Mouse (Mus musculus): ENCODE data around the gene Slc30a2. TPM values are rescaled to one million over a fixed set of nuclear protein-coding genes. Genes with fewer than 3 reads are reported as not detected.

Gene Slc30a2
- polyA plus RNA-seq, 1 experiment: 21.3 TPM

DNA sequence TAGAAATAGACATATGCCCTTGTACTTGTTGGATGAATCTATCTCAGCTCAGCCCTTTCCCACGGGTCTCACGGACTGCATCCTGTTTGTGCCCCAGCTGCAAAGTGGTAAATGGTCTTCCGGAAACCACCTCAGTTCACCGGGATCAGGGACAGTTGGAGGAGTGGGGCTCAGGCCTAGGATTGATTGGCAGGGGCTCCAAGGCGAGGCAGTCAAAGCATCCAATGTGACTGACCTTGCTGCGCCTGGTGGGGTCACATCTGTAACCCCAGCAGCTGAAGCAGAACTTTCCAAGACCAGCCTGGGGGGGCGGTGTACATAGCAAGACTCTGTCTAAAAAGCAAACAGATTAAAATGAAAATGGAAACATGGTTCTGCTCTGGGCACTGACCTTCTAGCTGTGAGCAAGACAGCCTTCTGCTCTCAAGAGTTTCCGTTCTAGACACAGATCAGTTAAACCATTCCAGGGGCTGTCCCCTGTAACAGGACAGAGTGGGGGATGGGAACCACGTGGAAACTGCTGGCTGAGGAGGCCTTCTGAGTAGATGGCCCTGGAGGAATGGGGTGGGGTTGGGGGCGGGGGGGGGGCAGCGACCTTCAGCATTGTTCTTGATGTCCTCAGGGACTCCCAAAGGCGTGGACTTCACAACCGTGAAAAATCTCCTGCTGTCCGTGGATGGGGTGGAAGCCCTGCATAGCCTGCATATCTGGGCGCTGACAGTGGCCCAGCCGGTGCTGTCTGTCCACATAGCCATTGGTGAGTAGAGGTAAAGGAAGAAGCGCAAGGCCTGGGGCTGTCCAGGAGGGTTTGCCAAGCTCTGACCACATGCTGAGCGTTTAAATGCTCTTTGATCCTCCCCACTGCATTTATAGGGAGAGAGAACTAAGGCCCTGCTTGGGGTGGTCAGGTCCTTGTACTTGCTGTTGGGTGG, 8.6 kb downstream of the Slc30a2 start:
- H3K36me3 ChIP-seq (ENCODE audit: control insufficient read depth, insufficient read depth, low read length): no peaks in the 10 kb centered on the region
- H3K27ac ChIP-seq (ENCODE audit: control insufficient read depth, insufficient read depth, low read depth, low read length): peak overlapping the region; percentile 39; the same call in 1 of the 2 replicates
- peaks cover 9% of the 10 kb centered on the region for H3K4me1 ChIP-seq (ENCODE audit: control insufficient read depth, insufficient read depth, low read length)
- no peaks in the 10 kb centered on the region for H3K27me3 ChIP-seq (ENCODE audit: control insufficient read depth, insufficient read depth, low read length)
- TF ChIP-seq POLR2A (IDR thresholded peaks at IDR 0.05; ENCODE audit: control insufficient read depth, low read depth, low read length) (no peak), CTCF (IDR thresholded peaks at IDR 0.05; ENCODE audit: control insufficient read depth, insufficient read depth, insufficient replicate concordance, low read depth, low read length) (no peak)
- H3K4me3 ChIP-seq (ENCODE audit: control insufficient read depth, low read depth, low read length): no peak overlapping the region

- Histone ChIP-seq H3K27ac (ENCODE audit: control insufficient read depth, insufficient read depth, low read depth, low read length) (peak overlapping the region; percentile 30; the same call in 1 of the 2 replicates), H3K4me1 (ENCODE audit: control insufficient read depth, insufficient read depth, low read length) (peaks cover 14% of the 10 kb centered on the region), H3K27me3 (ENCODE audit: control insufficient read depth, insufficient read depth, low read length) (no peaks in the 10 kb centered on the region), H3K4me3 (ENCODE audit: control insufficient read depth, low read depth, low read length) (no peak overlapping the region), H3K36me3 (ENCODE audit: control insufficient read depth, insufficient read depth, low read length) (no peaks in the 10 kb centered on the region)
- no peak for TF ChIP-seq CTCF (IDR thresholded peaks at IDR 0.05; ENCODE audit: control insufficient read depth, insufficient read depth, insufficient replicate concordance, low read depth, low read length)
- TF ChIP-seq POLR2A (IDR thresholded peaks at IDR 0.05; ENCODE audit: control insufficient read depth, low read depth, low read length): no peak
These were observed 9.3 kb downstream of the Slc30a2 start for GRCm38 (mm10) chr4:134352261-134352707.

DNA sequence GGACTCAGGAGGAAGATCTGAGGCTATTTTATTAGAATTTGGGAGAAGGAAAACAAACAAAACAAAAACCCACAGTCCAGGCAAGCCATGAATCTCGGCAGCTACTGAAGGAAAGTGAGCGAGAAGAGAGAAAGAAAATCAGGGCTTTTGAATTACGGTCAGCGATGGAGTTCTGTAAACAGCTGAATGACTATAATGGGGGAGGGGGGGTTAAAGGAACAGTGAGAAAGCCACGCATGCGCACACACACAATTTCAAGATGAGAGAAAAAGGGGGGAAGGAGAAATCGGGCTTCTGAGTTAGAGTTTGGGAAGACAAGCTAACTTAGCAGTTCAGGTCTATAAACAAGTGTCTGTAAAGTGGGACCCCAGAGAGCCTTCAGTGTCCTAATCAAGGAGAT, 9.9 kb downstream of the Slc30a2 start:
- no peaks in the 10 kb centered on the region for H3K27me3 ChIP-seq (ENCODE audit: control insufficient read depth, insufficient read depth, low read length)
- no peak overlapping the region for H3K4me3 ChIP-seq (ENCODE audit: control insufficient read depth, low read depth, low read length)
- TF ChIP-seq CTCF (IDR thresholded peaks at IDR 0.05; ENCODE audit: control insufficient read depth, insufficient read depth, insufficient replicate concordance, low read depth, low read length): no peak
- TF ChIP-seq POLR2A (IDR thresholded peaks at IDR 0.05; ENCODE audit: control insufficient read depth, low read depth, low read length): no peak
- peaks cover 18% of the 10 kb centered on the region for H3K4me1 ChIP-seq (ENCODE audit: control insufficient read depth, insufficient read depth, low read length)
- H3K27ac ChIP-seq (ENCODE audit: control insufficient read depth, insufficient read depth, low read depth, low read length): no peak overlapping the region
- no peaks in the 10 kb centered on the region for H3K36me3 ChIP-seq (ENCODE audit: control insufficient read depth, insufficient read depth, low read length)

DNA sequence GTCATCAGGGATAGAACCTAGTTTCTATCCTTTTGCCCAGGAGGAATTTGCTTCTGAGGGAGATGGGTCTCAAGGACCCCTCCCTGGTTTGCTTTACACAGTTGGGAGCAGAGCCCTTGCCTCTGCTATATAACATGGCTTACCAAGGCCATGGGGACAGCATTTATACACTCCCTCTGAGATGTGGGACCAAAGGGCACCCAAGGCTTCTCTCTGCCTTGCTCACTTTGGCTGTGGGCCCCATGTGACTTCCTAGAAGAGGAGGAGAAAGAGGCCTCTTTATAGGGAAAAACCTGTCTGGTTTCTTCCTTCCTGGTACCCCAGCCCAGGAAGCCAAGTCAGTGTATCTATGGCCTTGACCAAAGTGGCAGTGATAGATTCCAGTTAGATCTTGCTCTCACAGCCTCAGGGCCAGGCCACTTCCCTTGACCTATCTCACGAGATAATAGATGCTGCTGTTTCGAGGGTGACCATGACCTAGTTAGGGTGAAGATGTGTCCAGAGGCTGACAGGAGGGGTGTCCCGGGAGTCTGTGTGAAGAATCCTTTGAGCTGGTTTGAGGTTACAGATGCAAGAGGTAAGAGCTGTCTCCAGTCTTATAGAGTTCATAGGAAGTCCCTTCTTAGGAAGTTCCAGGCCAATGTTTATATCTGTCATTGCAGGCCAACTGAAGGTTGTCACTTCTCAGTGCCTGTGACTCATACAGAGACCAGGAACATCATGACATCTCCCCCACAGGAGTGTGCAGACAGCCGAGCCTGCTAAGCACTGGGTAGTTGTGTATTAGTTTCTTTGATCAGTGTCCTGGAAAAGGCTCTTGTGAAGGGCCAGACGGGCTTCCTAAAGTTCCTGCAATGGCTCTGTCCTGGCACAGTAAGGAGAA, 10.8 kb downstream of the Slc30a2 start:
- Histone ChIP-seq H3K27me3 (ENCODE audit: control insufficient read depth, insufficient read depth, low read length) (no peaks in the 10 kb centered on the region), H3K4me3 (ENCODE audit: control insufficient read depth, low read depth, low read length) (no peak overlapping the region), H3K27ac (ENCODE audit: control insufficient read depth, insufficient read depth, low read depth, low read length) (no peak overlapping the region), H3K36me3 (ENCODE audit: control insufficient read depth, insufficient read depth, low read length) (no peaks in the 10 kb centered on the region), H3K4me1 (ENCODE audit: control insufficient read depth, insufficient read depth, low read length) (peaks cover 18% of the 10 kb centered on the region)
- TF ChIP-seq CTCF (IDR thresholded peaks at IDR 0.05; ENCODE audit: control insufficient read depth, insufficient read depth, insufficient replicate concordance, low read depth, low read length) (no peak), POLR2A (IDR thresholded peaks at IDR 0.05; ENCODE audit: control insufficient read depth, low read depth, low read length) (no peak)

GRCm38 (mm10) chr4:134355841-134356452, 13.0 kb downstream of the Slc30a2 start:
- H3K27me3 ChIP-seq (ENCODE audit: control insufficient read depth, insufficient read depth, low read length): no peaks in the 10 kb centered on the region
- peak overlapping the region; percentile 23; the same call in 1 of the 2 replicates for H3K27ac ChIP-seq (ENCODE audit: control insufficient read depth, insufficient read depth, low read depth, low read length)
- no peak overlapping the region for H3K4me3 ChIP-seq (ENCODE audit: control insufficient read depth, low read depth, low read length)
- TF ChIP-seq POLR2A (IDR thresholded peaks at IDR 0.05; ENCODE audit: control insufficient read depth, low read depth, low read length) (no peak), CTCF (IDR thresholded peaks at IDR 0.05; ENCODE audit: control insufficient read depth, insufficient read depth, insufficient replicate concordance, low read depth, low read length) (no peak)
- H3K36me3 ChIP-seq (ENCODE audit: control insufficient read depth, insufficient read depth, low read length): no peaks in the 10 kb centered on the region
- peaks cover 14% of the 10 kb centered on the region for H3K4me1 ChIP-seq (ENCODE audit: control insufficient read depth, insufficient read depth, low read length)

DNA sequence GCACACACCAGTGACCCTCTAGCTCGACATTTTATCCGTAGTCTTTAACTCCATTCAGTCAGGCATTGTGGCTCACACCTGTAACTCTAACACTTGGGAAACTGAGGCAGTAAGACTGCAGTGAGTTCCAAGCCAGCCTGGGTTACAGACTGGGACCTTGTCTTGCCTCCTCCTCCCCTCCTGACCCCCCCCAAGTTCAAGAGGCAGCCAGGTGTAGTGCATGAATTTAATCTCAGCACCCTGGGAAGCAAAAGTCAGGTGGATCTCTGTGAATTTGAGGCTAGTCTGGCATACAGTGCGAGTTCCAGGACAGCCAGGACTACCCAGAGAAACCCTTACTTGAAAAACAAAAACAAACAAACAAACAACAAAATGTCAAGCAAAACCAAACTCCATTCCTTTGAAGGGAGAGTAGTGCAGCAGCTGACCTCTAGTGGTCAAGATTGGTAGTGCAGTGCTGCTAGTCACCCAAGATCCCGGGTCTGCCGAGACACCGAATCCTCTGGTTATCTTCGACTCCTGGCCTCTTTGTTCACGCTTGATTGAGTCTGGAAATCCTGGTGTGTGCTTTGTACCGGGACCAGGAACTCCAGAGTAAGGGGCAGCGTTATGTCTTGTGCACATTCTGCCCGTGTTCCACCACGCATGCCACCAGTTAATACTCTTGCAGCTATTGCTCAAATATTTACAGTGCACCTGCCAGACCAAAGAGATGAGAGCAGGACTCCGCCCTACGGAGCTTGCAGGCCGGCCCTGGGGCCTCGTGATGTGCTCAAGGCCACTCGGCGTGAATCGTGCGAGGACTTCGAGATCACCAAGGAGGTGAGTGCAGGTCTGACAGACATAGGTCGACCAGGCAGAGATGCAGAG, 13.8 kb downstream of the Slc30a2 start:
- Histone ChIP-seq H3K27me3 (ENCODE audit: control insufficient read depth, insufficient read depth, low read length) (no peaks in the 10 kb centered on the region), H3K4me1 (ENCODE audit: control insufficient read depth, insufficient read depth, low read length) (peaks cover 14% of the 10 kb centered on the region), H3K27ac (ENCODE audit: control insufficient read depth, insufficient read depth, low read depth, low read length) (peak overlapping the region; percentile 32), H3K4me3 (ENCODE audit: control insufficient read depth, low read depth, low read length) (peak overlapping the region; percentile 32), H3K36me3 (ENCODE audit: control insufficient read depth, insufficient read depth, low read length) (no peaks in the 10 kb centered on the region)
- TF ChIP-seq CTCF (IDR thresholded peaks at IDR 0.05; ENCODE audit: control insufficient read depth, insufficient read depth, insufficient replicate concordance, low read depth, low read length): peak; percentile 97
- no peak; the same call in 1 of the 2 replicates for TF ChIP-seq POLR2A (IDR thresholded peaks at IDR 0.05; ENCODE audit: control insufficient read depth, low read depth, low read length)
